Mouse (Mus musculus) testis, adult 2 months (tissue): ENCODE measurements around the gene Tecta. TPM values are rescaled to one million over a fixed set of nuclear protein-coding genes. Genes with fewer than 3 reads are reported as not detected.

ENCODE experiments used
- H3K27ac ChIP-seq: fragments of 200-500 bp; 2 replicates; pipeline ENCODE4 v1.5.1; 2012; ENCODE audit warnings: low read depth, low read length; ENCODE audit not compliant: control insufficient read depth, insufficient read depth
- H3K27me3 ChIP-seq: fragments of 200-500 bp; 2 replicates; pipeline ENCODE4 v1.6.1; 2012; ENCODE audit warnings: mild to moderate bottlenecking, low read length, moderate library complexity; ENCODE audit not compliant: control insufficient read depth, insufficient read depth
- H3K36me3 ChIP-seq: fragments of 200-500 bp; 2 replicates; pipeline ENCODE4 v1.6.1; 2012; ENCODE audit warnings: mild to moderate bottlenecking, low read length; ENCODE audit not compliant: control insufficient read depth, insufficient read depth
- H3K4me1 ChIP-seq: fragments of 200-500 bp; 2 replicates; pipeline ENCODE4 v1.6.1; 2012; ENCODE audit warnings: low read length; ENCODE audit not compliant: control insufficient read depth, insufficient read depth
- H3K4me3 ChIP-seq: fragments of 200-500 bp; 2 replicates; pipeline ENCODE4 v1.5.1; 2012; ENCODE audit warnings: low read depth, mild to moderate bottlenecking, low read length, moderate library complexity, mixed read lengths; ENCODE audit not compliant: control insufficient read depth
- CTCF ChIP-seq: fragments of 200-500 bp; IDR thresholded peaks from 2 replicates; pipeline ENCODE4 v1.5.1; 2012; ENCODE audit warnings: low read depth, mild to moderate bottlenecking, inconsistent platforms, low read length, moderate library complexity; ENCODE audit not compliant: control insufficient read depth, insufficient read depth, insufficient replicate concordance
- POLR2A ChIP-seq: fragments of 200-500 bp; IDR thresholded peaks from 2 replicates; pipeline ENCODE4 v1.6.1; 2012; ENCODE audit warnings: low read depth, mild to moderate bottlenecking, inconsistent platforms, low read length, moderate library complexity; ENCODE audit not compliant: control insufficient read depth
- polyA plus RNA-seq: library from polyadenylated mRNA; depleted of rRNA; stranded (reverse); fragments of >200 nt; gene quantifications from 2 replicates; pipeline ENCODE4 v1.2.3, GENCODE M21; 2012

The Tecta gene
- polyA plus RNA-seq, 1 experiment, result 0.42 TPM

DNA sequence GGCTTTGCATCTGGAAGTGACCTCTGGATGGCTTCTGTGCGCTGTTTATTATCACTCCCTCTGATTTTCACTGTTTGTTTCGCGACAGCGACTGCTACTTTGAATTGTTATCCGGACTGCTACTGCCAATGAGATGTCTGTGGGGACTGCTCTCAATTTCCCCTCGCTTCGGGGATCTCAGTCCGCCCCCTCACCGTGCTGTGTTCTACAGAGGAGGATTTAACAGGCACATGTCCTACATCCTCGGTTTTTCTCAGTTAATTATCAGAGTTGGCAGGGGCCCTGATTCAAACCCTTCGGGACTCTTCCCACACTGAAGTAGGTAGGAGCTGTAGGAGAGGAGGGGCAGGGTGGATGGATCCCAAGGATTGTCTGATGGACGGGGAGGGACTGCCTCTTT is 67.0 kb downstream of the Tecta start:
- Histone ChIP-seq H3K4me3 (no peak overlapping the region), H3K36me3 (no peaks in the 10 kb centered on the region), H3K4me1 (no peaks in the 10 kb centered on the region), H3K27me3 (no peaks in the 10 kb centered on the region), H3K27ac (no peak overlapping the region)
- TF ChIP-seq CTCF, result no peak

DNA sequence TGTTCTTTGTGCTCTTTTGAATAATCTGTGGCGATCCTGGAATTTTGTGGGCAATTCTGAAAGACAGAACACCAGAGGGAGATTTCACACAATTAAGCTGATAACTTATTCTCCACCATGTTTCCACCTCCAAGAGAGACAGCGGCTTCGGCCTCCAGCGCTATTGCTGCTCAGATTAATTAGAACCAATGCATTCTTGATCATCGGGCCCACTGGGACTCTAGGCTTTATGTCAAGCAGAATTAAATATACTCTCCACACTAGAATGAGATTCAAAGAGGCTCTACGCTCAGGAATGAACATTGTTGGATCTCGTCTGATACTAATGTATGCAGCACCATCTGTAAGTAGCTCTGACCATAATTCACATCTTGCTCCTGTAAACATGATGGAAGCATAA is 68.4 kb downstream of the Tecta start:
- H3K4me1 ChIP-seq, result no peaks in the 10 kb centered on the region
- H3K4me3 ChIP-seq, result no peak overlapping the region
- no peaks in the 10 kb centered on the region for H3K36me3 ChIP-seq
- no peaks in the 10 kb centered on the region for H3K27me3 ChIP-seq
- no peak for TF ChIP-seq POLR2A
- no peak for TF ChIP-seq CTCF
- no peak overlapping the region for H3K27ac ChIP-seq

DNA sequence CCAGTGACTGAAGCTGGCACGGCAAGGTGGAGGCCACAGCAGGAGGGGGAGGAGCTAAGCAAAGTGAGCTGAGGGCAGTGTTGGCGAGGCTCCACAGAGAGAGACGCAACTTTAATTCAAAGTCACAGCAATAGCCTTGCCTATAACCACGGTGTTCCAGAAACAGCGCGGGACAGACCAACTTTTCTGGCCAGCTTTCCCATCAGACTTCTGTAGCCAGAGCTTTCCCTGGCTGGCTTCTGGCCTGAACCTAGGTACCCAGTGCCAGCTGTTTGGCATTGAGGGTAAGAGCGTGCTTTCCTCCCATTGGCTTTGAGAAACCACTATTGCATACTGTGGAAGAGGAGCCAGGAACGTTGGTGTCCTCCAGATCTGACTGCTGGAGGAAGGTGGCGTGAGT is 70.0 kb downstream of the Tecta start:
- no peaks in the 10 kb centered on the region for H3K27me3 ChIP-seq
- H3K4me1 ChIP-seq, result peaks cover 3% of the 10 kb centered on the region; the same call in 1 of the 2 replicates
- TF ChIP-seq POLR2A, result no peak
- TF ChIP-seq CTCF, result no peak
- no peak overlapping the region for H3K4me3 ChIP-seq
- no peak overlapping the region for H3K27ac ChIP-seq
- no peaks in the 10 kb centered on the region for H3K36me3 ChIP-seq

DNA sequence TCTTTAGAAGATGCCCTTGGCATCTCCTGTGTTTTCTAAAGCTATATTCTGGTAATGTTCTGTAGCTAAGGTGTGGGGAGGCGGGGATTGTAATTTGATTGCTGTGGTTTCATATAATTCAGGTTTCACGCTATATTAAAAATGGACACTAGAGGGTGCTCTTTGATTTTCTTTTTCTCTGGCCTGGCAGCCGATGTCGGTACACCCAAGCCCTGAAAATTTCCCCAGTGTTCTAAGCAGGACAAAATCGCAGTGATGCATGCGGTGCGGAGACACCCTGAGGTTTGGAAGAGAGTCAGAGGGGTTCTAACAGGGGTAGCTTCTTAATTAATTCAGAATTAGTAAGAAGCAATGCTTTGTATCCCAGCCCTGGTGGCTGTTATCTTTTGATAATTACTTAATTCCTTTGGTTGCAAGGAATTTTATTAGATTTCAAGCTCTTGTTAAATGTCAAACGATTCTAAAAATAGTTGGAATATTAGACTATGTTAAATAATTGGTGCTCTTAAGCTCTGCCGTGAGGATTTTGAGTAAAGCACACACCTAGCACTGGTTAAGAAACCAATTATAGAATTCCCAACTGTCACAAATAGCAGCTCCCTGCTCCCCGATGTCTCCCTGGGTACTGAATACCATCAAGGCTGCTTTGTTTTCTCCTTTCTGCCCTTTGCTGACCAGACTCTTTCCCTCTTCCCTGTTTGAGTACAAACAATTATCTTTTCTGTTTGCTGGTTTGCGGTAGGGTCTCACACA is 72.9 kb downstream of the Tecta start:
- no peaks in the 10 kb centered on the region for H3K36me3 ChIP-seq
- no peak overlapping the region for H3K27ac ChIP-seq
- TF ChIP-seq POLR2A (no peak), CTCF (no peak)
- H3K27me3 ChIP-seq, result no peaks in the 10 kb centered on the region
- no peak overlapping the region for H3K4me3 ChIP-seq
- peaks cover 6% of the 10 kb centered on the region; the same call in 1 of the 2 replicates for H3K4me1 ChIP-seq

DNA sequence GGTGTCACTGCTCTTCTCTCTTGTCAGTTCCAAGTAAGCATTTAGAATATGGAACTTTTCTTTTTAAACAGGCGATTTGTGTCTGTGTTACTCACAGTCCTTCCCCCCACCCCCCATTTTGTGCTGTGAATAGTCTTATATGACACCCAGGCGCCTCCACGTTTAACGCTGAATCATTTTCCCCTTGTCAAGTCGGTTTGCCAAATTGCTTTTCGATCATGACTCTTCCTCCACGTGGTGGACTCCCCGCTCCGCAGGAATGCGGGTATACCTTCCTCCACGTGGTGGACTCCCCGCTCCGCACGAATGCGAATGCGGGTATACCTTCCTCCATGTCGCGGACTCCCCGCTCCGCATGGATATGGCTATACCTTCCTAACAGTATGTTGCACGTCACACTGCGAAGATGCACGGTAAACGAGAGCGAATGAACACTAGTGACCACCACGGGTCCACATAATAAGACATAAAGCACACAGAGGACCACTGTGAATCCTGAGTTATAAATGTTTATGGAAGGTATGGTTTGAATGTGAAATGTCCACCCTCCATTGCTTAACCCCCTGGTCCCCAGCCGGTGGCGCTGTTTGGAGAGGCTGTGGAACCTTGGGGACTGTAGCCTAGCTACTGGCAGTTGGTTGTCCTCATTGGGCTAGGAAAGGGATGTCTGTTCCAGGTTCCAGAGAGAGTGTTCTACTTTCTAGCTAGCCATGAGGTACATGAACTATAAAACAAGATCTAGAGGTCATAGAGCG is 74.9 kb downstream of the Tecta start:
- Histone ChIP-seq H3K27ac (no peak overlapping the region), H3K27me3 (no peaks in the 10 kb centered on the region), H3K4me1 (peaks cover 6% of the 10 kb centered on the region; the same call in 1 of the 2 replicates), H3K4me3 (peak overlapping the region; percentile 1; the same call in 1 of the 2 replicates), H3K36me3 (no peaks in the 10 kb centered on the region)
- TF ChIP-seq POLR2A (no peak), CTCF (peak; percentile 45; the same call in 1 of the 2 replicates)

GRCm38 (mm10) chr9:42323238-42323637 is 76.5 kb downstream of the Tecta start:
- TF ChIP-seq POLR2A (no peak), CTCF (no peak)
- H3K36me3 ChIP-seq, result no peaks in the 10 kb centered on the region
- no peak overlapping the region for H3K4me3 ChIP-seq
- no peak overlapping the region for H3K27ac ChIP-seq
- peaks cover 6% of the 10 kb centered on the region; the same call in 1 of the 2 replicates for H3K4me1 ChIP-seq
- no peaks in the 10 kb centered on the region for H3K27me3 ChIP-seq

- peaks cover 6% of the 10 kb centered on the region; the same call in 1 of the 2 replicates for H3K4me1 ChIP-seq
- H3K36me3 ChIP-seq, result no peaks in the 10 kb centered on the region
- H3K4me3 ChIP-seq, result no peak overlapping the region
- no peaks in the 10 kb centered on the region for H3K27me3 ChIP-seq
- TF ChIP-seq POLR2A, result no peak
- no peak for TF ChIP-seq CTCF
- H3K27ac ChIP-seq, result no peak overlapping the region
Observed at GRCm38 (mm10) chr9:42321442-42321841, 78.3 kb downstream of the Tecta start.

GRCm38 (mm10) chr9:42320616-42321015 is 79.1 kb downstream of the Tecta start:
- no peak overlapping the region for H3K4me3 ChIP-seq
- no peaks in the 10 kb centered on the region for H3K27me3 ChIP-seq
- no peak for TF ChIP-seq POLR2A
- peak; percentile 50; the same call in 1 of the 2 replicates for TF ChIP-seq CTCF

More at GRCm38 (mm10) chr9:42320616-42321015, 79.1 kb downstream of the Tecta start:
- no peak overlapping the region for H3K27ac ChIP-seq
- H3K36me3 ChIP-seq, result no peaks in the 10 kb centered on the region
- peaks cover 6% of the 10 kb centered on the region; the same call in 1 of the 2 replicates for H3K4me1 ChIP-seq
